Mouse (Mus musculus) bone marrow macrophage, adult 2 months (primary cell): ENCODE measurements around the gene Dpm2. TPM values are rescaled to one million over a fixed set of nuclear protein-coding genes. Genes with fewer than 3 reads are reported as not detected.

Source experiments
- H3K27ac ChIP-seq: 2 replicates; pipeline ENCODE4 v1.5.1; 2012; ENCODE audit warnings: low read depth, low read length; ENCODE audit not compliant: insufficient read depth
- H3K4me1 ChIP-seq: 2 replicates; pipeline ENCODE4 v1.6.1; 2012; ENCODE audit warnings: low read length; ENCODE audit not compliant: control insufficient read depth, insufficient read depth
- H3K4me3 ChIP-seq: 2 replicates; pipeline ENCODE4 v1.5.1; 2012; ENCODE audit warnings: mild to moderate bottlenecking, low read length, moderate library complexity; ENCODE audit not compliant: insufficient read depth
- CTCF ChIP-seq: IDR thresholded peaks from 2 replicates; pipeline ENCODE4 v1.5.1; 2012; ENCODE audit warnings: low read depth, mild to moderate bottlenecking, low read length, moderate library complexity
- POLR2A ChIP-seq: IDR thresholded peaks from 2 replicates; pipeline ENCODE4 v1.6.1; 2012; ENCODE audit warnings: mild to moderate bottlenecking, low read depth, low read length, borderline replicate concordance
- polyA plus RNA-seq: library from polyadenylated mRNA; stranded (reverse); fragments of >200 nt; gene quantifications from 2 replicates; pipeline ENCODE4 v1.2.4, GENCODE M21; 2012; ENCODE audit not compliant: missing spikeins, insufficient read depth, insufficient read length

Dpm2 gene
- polyA plus RNA-seq, 1 experiment, result 55.6 TPM

GRCm38 (mm10) chr2:32546951-32547350, 23.7 kb upstream of the Dpm2 start:
- H3K4me1 ChIP-seq, result peaks cover 37% of the 10 kb centered on the region
- H3K4me3 ChIP-seq, result no peak overlapping the region
- H3K27ac ChIP-seq, result peak overlapping the region; percentile 62
- no peak for TF ChIP-seq POLR2A
- no peak for TF ChIP-seq CTCF

GRCm38 (mm10) chr2:32547380-32547779, 23.3 kb upstream of the Dpm2 start:
- TF ChIP-seq POLR2A, result no peak
- no peak overlapping the region for H3K4me3 ChIP-seq
- H3K4me1 ChIP-seq, result peaks cover 37% of the 10 kb centered on the region
- peak overlapping the region; percentile 62 for H3K27ac ChIP-seq

GRCm38 (mm10) chr2:32547964-32548739, 22.5 kb upstream of the Dpm2 start:
- H3K27ac ChIP-seq, result peak overlapping the region; percentile 62
- H3K4me1 ChIP-seq, result peaks cover 37% of the 10 kb centered on the region
- H3K4me3 ChIP-seq, result no peak overlapping the region
- no peak for TF ChIP-seq POLR2A
- no peak for TF ChIP-seq CTCF

GRCm38 (mm10) chr2:32549171-32549570, 21.5 kb upstream of the Dpm2 start:
- H3K4me1 ChIP-seq, result peaks cover 45% of the 10 kb centered on the region
- H3K4me3 ChIP-seq, result no peak overlapping the region
- TF ChIP-seq CTCF, result no peak
- H3K27ac ChIP-seq, result no peak overlapping the region

GRCm38 (mm10) chr2:32549764-32550163, 20.9 kb upstream of the Dpm2 start:
- peaks cover 46% of the 10 kb centered on the region for H3K4me1 ChIP-seq
- 0 out of 2 replicates have a peak overlapping the region, but pooled peaks have one; percentile 6 for H3K27ac ChIP-seq
- H3K4me3 ChIP-seq, result no peak overlapping the region
- no peak for TF ChIP-seq POLR2A
- no peak for TF ChIP-seq CTCF

GRCm38 (mm10) chr2:32551236-32551635, 19.4 kb upstream of the Dpm2 start:
- Histone ChIP-seq H3K4me1 (peaks cover 50% of the 10 kb centered on the region), H3K27ac (no peak overlapping the region), H3K4me3 (no peak overlapping the region)
- TF ChIP-seq POLR2A (no peak), CTCF (no peak)

- no peak overlapping the region for H3K4me3 ChIP-seq
These were observed 17.0 kb upstream of the Dpm2 start for GRCm38 (mm10) chr2:32553592-32554148.

GRCm38 (mm10) chr2:32555484-32555883, 15.2 kb upstream of the Dpm2 start:
- Histone ChIP-seq H3K27ac (no peak overlapping the region), H3K4me3 (no peak overlapping the region), H3K4me1 (peaks cover 13% of the 10 kb centered on the region)
- no peak for TF ChIP-seq CTCF
- TF ChIP-seq POLR2A, result no peak

More at GRCm38 (mm10) chr2:32553592-32554148, 17.0 kb upstream of the Dpm2 start:
- no peak for TF ChIP-seq CTCF
- TF ChIP-seq POLR2A, result no peak
- Histone ChIP-seq H3K27ac (no peak overlapping the region), H3K4me1 (peaks cover 30% of the 10 kb centered on the region)

GRCm38 (mm10) chr2:32556019-32556418, 14.6 kb upstream of the Dpm2 start:
- Histone ChIP-seq H3K27ac (no peak overlapping the region), H3K4me1 (peaks cover 13% of the 10 kb centered on the region), H3K4me3 (no peak overlapping the region)
- TF ChIP-seq POLR2A (no peak), CTCF (no peak)

GRCm38 (mm10) chr2:32559570-32559969, 11.1 kb upstream of the Dpm2 start:
- H3K27ac ChIP-seq, result no peak overlapping the region
- peaks cover 4% of the 10 kb centered on the region; the same call in 1 of the 2 replicates for H3K4me1 ChIP-seq
- no peak overlapping the region for H3K4me3 ChIP-seq
- TF ChIP-seq POLR2A (no peak), CTCF (no peak)
